Mouse (Mus musculus) midbrain, embryonic 11.5 days (tissue): ENCODE measurements around the gene Uaca. TPM values are rescaled to one million over a fixed set of nuclear protein-coding genes. Genes with fewer than 3 reads are reported as not detected.
A peak's percentile ranks its signal among the peaks of the same experiment; 100 is the strongest.

Experiments
- ATAC-seq: fragments of 200-750 bp; cut with Nextera tagmentation; 2 replicates; pipeline ENCODE4 v1.8.0; 2017; ENCODE audit warnings: moderate TSS enrichment, moderate library complexity; ENCODE audit not compliant: low FRiP score
- DNase-seq: peaks from one replicate; pipeline ENCODE4 v3.0.0; 2015; ENCODE audit warnings: low spot score; ENCODE audit errors: missing footprints
- H3K27ac ChIP-seq: fragments of 300-500 bp; sonication (generic); 2 replicates; pipeline ENCODE4 v1.5.1; 2014; ENCODE audit warnings: low read depth, low read length
- H3K27me3 ChIP-seq: fragments of 300-500 bp; sonication (generic); 2 replicates; pipeline ENCODE4 v1.6.1; 2014; ENCODE audit warnings: mild to moderate bottlenecking, low read length, moderate library complexity, mixed read lengths; ENCODE audit not compliant: control insufficient read depth, insufficient read depth
- H3K36me3 ChIP-seq: fragments of 300-500 bp; sonication (generic); 2 replicates; pipeline ENCODE4 v1.6.1; 2014; ENCODE audit warnings: mild to moderate bottlenecking, low read length, moderate library complexity, mixed read lengths; ENCODE audit not compliant: control insufficient read depth, insufficient read depth
- H3K4me1 ChIP-seq: fragments of 300-500 bp; sonication (generic); 2 replicates; pipeline ENCODE4 v1.6.1; 2014; ENCODE audit warnings: low read length; ENCODE audit not compliant: control insufficient read depth, insufficient read depth
- H3K4me2 ChIP-seq: fragments of 300-500 bp; sonication (generic); 2 replicates; pipeline ENCODE4 v1.6.1; 2014; ENCODE audit warnings: mild to moderate bottlenecking, moderate library complexity
- H3K4me3 ChIP-seq: fragments of 300-500 bp; sonication (generic); 2 replicates; pipeline ENCODE4 v1.5.1; 2014; ENCODE audit warnings: low read depth, low read length
- H3K9ac ChIP-seq: fragments of 300-500 bp; sonication (generic); 2 replicates; pipeline ENCODE4 v1.6.1; 2014; ENCODE audit warnings: low read length
- H3K9me3 ChIP-seq: fragments of 300-500 bp; sonication (generic); 2 replicates; pipeline ENCODE4 v1.6.1; 2016; ENCODE audit warnings: low read length; ENCODE audit not compliant: control insufficient read depth
- WGBS: fragments of 180-500 bp; shearing (Covaris S2); extraction: QIAGEN DNeasy Blood & Tissue Kit; methylation state at CpG from one replicate; pipeline ENCODE4 v1.1.7; 2014; 5-methylcytosine and 5-hydroxymethylcytosine counted together
- polyA plus RNA-seq: library from polyadenylated mRNA; unstranded; fragments of >200 nt; fragmentation: Nextera tagmentation; extraction: Ambion mirVana; gene quantifications from 2 replicates; pipeline ENCODE4 v1.2.1, GENCODE M21; 2014

Uaca gene
- polyA plus RNA-seq, 1 experiment from 2014 or later: 27.9 TPM

GRCm38 (mm10) chr9:60756258-60756657 lies 38.1 kb upstream of the Uaca start:
- H3K4me3 ChIP-seq: no peak overlapping the region
- WGBS: 35% methylated on average over 6 of the region's 6 CpGs
- no peak for ATAC-seq

GRCm38 (mm10) chr9:60756866-60757740 lies 37.2 kb upstream of the Uaca start:
- Histone ChIP-seq H3K4me3 (no peak overlapping the region), H3K9me3 (no peaks in the 10 kb centered on the region), H3K4me2 (no peak overlapping the region), H3K36me3 (no peaks in the 10 kb centered on the region), H3K27me3 (no peaks in the 10 kb centered on the region), H3K4me1 (no peaks in the 10 kb centered on the region), H3K9ac (no peak overlapping the region), H3K27ac (no peak overlapping the region)
- ATAC-seq: no peak
- 79% methylated on average over 15 of the region's 15 CpGs for WGBS
- peak; percentile 64 for DNase-seq

More at GRCm38 (mm10) chr9:60756258-60756657, 38.1 kb upstream of the Uaca start:
- H3K27ac ChIP-seq: no peak overlapping the region
- no peaks in the 10 kb centered on the region for H3K4me1 ChIP-seq
- DNase-seq: peak; percentile 96
- no peak overlapping the region for H3K9ac ChIP-seq
- no peak overlapping the region for H3K4me2 ChIP-seq
- no peaks in the 10 kb centered on the region for H3K36me3 ChIP-seq
- H3K9me3 ChIP-seq: no peaks in the 10 kb centered on the region
- H3K27me3 ChIP-seq: no peaks in the 10 kb centered on the region

- DNase-seq: peak; percentile 81
- no peak overlapping the region for H3K27ac ChIP-seq
- no peak overlapping the region for H3K4me2 ChIP-seq
- H3K9me3 ChIP-seq: no peaks in the 10 kb centered on the region
- no peak overlapping the region for H3K9ac ChIP-seq
- H3K4me3 ChIP-seq: no peak overlapping the region
- H3K4me1 ChIP-seq: no peaks in the 10 kb centered on the region
- no peak for ATAC-seq
- H3K27me3 ChIP-seq: no peaks in the 10 kb centered on the region
- WGBS: 59% methylated on average over 5 of the region's 5 CpGs
- no peaks in the 10 kb centered on the region for H3K36me3 ChIP-seq
Observed at GRCm38 (mm10) chr9:60757817-60758216, 36.5 kb upstream of the Uaca start.

DNA sequence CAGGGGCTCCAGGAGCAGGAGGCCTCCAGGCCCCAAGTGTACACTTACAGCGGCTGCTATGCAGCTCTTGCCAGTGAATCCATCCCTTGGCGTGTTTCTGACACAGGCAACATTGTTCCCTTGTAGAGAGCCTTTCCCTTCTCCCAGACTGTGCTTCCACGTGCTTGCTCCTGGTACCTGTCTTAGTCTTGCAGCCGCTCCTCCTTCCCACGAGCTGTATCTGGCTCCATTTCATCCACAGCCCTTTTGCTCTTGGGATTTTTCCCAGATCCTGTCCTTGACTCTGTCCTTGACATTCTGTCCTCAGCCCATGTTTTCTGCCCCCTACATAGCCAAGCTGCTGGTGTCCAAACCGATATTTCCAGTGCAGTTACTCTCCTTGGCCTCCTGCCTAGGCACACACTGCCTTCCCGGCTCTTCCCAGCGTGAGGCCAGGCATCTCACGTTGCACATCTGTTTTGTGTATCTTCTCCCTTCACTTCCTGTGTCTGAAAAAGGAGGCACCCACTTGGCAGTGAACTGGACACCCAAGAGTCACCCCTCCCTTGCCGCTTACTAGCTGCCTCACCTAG lies 34.8 kb upstream of the Uaca start:
- no peak overlapping the region for H3K4me3 ChIP-seq
- H3K9me3 ChIP-seq: no peaks in the 10 kb centered on the region
- H3K9ac ChIP-seq: no peak overlapping the region
- DNase-seq (peak; percentile 72), ATAC-seq (no peak)
- H3K36me3 ChIP-seq: no peaks in the 10 kb centered on the region
- no peak overlapping the region for H3K27ac ChIP-seq
- no peaks in the 10 kb centered on the region for H3K27me3 ChIP-seq
- no peak overlapping the region for H3K4me2 ChIP-seq
- 73% methylated on average over 10 of the region's 10 CpGs for WGBS
- no peaks in the 10 kb centered on the region for H3K4me1 ChIP-seq

DNA sequence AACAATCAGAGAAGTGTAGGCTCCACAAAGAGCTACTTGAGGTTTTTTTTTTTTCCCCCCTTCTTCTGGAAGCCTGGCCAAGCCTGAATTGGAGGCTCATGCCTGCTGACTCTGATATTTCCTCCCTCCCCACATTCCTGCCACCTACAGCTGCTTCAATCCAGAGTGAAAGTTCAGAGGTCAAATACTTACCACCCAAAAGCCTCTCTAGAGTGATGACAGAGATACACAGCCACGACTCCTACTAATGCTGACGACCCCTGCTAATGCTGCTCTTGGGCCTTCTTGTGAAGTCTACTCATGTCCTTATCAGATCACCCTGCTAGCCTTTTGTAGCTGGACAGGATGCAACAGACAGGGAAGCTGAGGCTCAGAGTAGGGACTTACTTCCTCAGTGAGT lies 29.2 kb upstream of the Uaca start:
- Histone ChIP-seq H3K4me1 (no peaks in the 10 kb centered on the region), H3K9ac (no peak overlapping the region), H3K4me2 (no peak overlapping the region), H3K27ac (no peak overlapping the region), H3K9me3 (no peaks in the 10 kb centered on the region), H3K27me3 (no peaks in the 10 kb centered on the region), H3K36me3 (no peaks in the 10 kb centered on the region), H3K4me3 (no peak overlapping the region)
- DNase-seq: peak; percentile 78
- 46% methylated on average over 2 of the region's 2 CpGs for WGBS
- ATAC-seq: no peak

- no peaks in the 10 kb centered on the region for H3K27me3 ChIP-seq
- no peak overlapping the region for H3K9ac ChIP-seq
- no peak overlapping the region for H3K4me2 ChIP-seq
- WGBS: 75% methylated on average over 9 of the region's 9 CpGs
- H3K4me1 ChIP-seq: no peaks in the 10 kb centered on the region
- no peak for ATAC-seq
- no peak for DNase-seq
- no peak overlapping the region for H3K4me3 ChIP-seq
- H3K36me3 ChIP-seq: no peaks in the 10 kb centered on the region
- H3K9me3 ChIP-seq: no peaks in the 10 kb centered on the region
- H3K27ac ChIP-seq: no peak overlapping the region
Observed at GRCm38 (mm10) chr9:60768393-60768792, 25.9 kb upstream of the Uaca start.

DNA sequence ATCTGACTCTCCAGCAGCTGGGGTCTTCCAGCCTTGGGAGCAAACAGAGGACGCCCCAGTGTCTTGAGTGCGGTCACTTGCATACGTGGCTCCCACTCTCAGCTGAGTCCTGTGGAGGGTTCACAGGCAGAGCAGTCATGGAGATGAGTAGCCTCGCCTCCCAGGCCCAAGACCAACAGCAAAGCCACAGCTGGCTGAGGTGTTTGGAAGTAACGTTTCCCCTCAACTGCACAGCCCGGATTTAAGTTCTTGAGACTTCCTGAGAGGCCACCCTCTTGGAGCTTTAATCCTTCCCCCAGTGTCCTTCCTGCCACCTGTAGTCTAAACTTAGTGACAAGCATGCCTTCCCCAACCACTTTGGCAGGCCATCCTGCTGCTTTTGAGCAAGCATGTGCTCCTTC lies 24.6 kb upstream of the Uaca start:
- DNase-seq: no peak
- WGBS: 80% methylated on average over 6 of the region's 6 CpGs
- Histone ChIP-seq H3K36me3 (no peaks in the 10 kb centered on the region), H3K9ac (no peak overlapping the region), H3K4me1 (no peaks in the 10 kb centered on the region), H3K27me3 (no peaks in the 10 kb centered on the region), H3K9me3 (no peaks in the 10 kb centered on the region), H3K4me3 (no peak overlapping the region), H3K4me2 (no peak overlapping the region), H3K27ac (no peak overlapping the region)
- ATAC-seq: no peak

DNA sequence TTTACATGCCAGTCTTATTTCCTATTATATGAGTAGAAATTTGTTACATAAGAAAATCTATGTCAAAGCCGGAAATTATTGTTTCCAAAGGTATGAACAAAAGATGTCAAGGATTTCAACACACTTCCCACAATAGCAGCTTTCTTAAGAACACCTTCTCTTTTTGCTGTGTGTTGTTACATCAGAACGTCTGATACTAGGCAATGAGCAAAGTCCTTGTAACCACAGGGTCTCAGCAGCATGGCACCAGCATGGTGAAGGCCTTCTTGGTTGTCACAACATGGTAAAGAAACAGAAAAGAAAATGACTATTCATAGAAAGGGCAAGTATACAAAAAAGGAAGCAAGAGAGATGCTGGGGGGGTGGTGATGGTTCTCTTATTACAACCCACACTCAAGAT lies 20.6 kb upstream of the Uaca start:
- H3K9ac ChIP-seq: no peak overlapping the region
- no peaks in the 10 kb centered on the region for H3K9me3 ChIP-seq

DNA sequence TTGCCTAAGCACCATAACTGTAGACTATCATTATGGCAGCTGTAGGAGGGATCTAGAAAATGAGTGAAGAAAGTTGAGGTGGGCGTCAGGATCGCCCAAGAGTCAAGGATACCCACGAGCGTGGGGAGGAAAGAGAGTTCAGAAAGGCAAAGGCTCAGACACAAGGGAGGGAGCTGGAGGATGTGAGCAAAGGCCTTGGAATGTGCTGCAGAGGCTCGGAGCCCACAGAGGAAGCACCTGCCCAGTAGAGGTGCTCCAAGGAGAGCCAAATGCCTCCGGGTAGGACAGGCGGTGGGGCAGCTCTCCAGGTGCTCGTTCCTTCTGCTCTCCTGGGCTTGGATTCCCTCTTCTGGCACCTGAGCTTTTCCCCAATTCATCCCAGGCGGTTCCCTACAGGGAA lies 17.4 kb upstream of the Uaca start:
- no peaks in the 10 kb centered on the region for H3K36me3 ChIP-seq
- no peak overlapping the region for H3K9ac ChIP-seq
- H3K4me2 ChIP-seq: no peak overlapping the region
- peaks cover 1% of the 10 kb centered on the region; the same call in 1 of the 2 replicates for H3K4me1 ChIP-seq
- no peak for ATAC-seq
- no peak overlapping the region for H3K4me3 ChIP-seq
- no peak overlapping the region for H3K27ac ChIP-seq
- no peaks in the 10 kb centered on the region for H3K9me3 ChIP-seq
- no peaks in the 10 kb centered on the region for H3K27me3 ChIP-seq
- whole genome bisulfite sequencing: 92% methylated on average over 9 of the region's 9 CpGs
- no peak for DNase-seq

More for the DNA sequence above, 20.6 kb upstream of the Uaca start:
- WGBS: 86% methylated on average over 2 of the region's 2 CpGs
- Histone ChIP-seq H3K4me1 (no peaks in the 10 kb centered on the region), H3K4me3 (no peak overlapping the region), H3K36me3 (no peaks in the 10 kb centered on the region), H3K27me3 (no peaks in the 10 kb centered on the region), H3K27ac (no peak overlapping the region), H3K4me2 (no peak overlapping the region)
- ATAC-seq (no peak), DNase-seq (no peak)
